Mouse (Mus musculus) hindbrain, postnatal 0 days (tissue): ENCODE measurements at regions not wholly inside any gene's neighbourhood (a gene's known extent, or its start where the extent isn't known, plus 50 kb on each side); places are given as distances from the start of the nearest gene placed in this dataset.

Experiments
- ATAC-seq: fragments of 200-750 bp; cut with Nextera tagmentation; 2 replicates; pipeline ENCODE4 v1.8.0; 2017; ENCODE audit warnings: mild to moderate bottlenecking, moderate TSS enrichment, moderate library complexity
- DNase-seq: peaks from one replicate; pipeline ENCODE4 v3.0.0-alpha.2; 2015; ENCODE audit warnings: low spot score
- H3K27ac ChIP-seq: fragments of 300-500 bp; sonication (generic); 2 replicates; pipeline ENCODE4 v1.5.1; 2014; ENCODE audit warnings: mild to moderate bottlenecking
- H3K27me3 ChIP-seq: fragments of 300-500 bp; sonication (generic); 2 replicates; pipeline ENCODE4 v1.6.1; 2014; ENCODE audit warnings: low read length, mixed read lengths; ENCODE audit not compliant: insufficient read depth
- H3K36me3 ChIP-seq: fragments of 300-500 bp; sonication (generic); 2 replicates; pipeline ENCODE4 v1.6.1; 2014; ENCODE audit warnings: low read length, mixed read lengths; ENCODE audit not compliant: insufficient read depth
- H3K4me1 ChIP-seq: fragments of 300-500 bp; sonication (generic); 2 replicates; pipeline ENCODE4 v1.6.1; 2014; ENCODE audit warnings: antibody characterized with exemption, low read length, mixed read lengths; ENCODE audit not compliant: insufficient read depth
- H3K4me2 ChIP-seq: fragments of 300-500 bp; sonication (generic); 2 replicates; pipeline ENCODE4 v1.6.1; 2014; ENCODE audit warnings: low read depth, mild to moderate bottlenecking, low read length, moderate library complexity, mixed read lengths
- H3K4me3 ChIP-seq: fragments of 300-500 bp; sonication (generic); 2 replicates; pipeline ENCODE4 v1.5.1; 2014; ENCODE audit warnings: low read length
- H3K9ac ChIP-seq: fragments of 300-500 bp; sonication (generic); replicated peaks from 2 replicates; pipeline ENCODE4 v1.6.1; 2014; ENCODE audit warnings: mild to moderate bottlenecking, low read length, moderate library complexity, mixed read lengths
- H3K9me3 ChIP-seq: fragments of 300-500 bp; sonication (generic); 2 replicates; pipeline ENCODE4 v1.6.1; 2016; ENCODE audit warnings: low read length, mixed read lengths
- CTCF ChIP-seq: IDR thresholded peaks from 2 replicates; pipeline ENCODE4 v1.5.1; 2016; ENCODE audit warnings: antibody characterized with exemption, control low read depth, low read depth
- WGBS: fragments of 180-500 bp; shearing (Covaris S2); extraction: QIAGEN DNeasy Blood & Tissue Kit; methylation state at CpG from one replicate; pipeline ENCODE4 v1.1.7; 2014; 5-methylcytosine and 5-hydroxymethylcytosine counted together

GRCm38 (mm10) chr12:27796642-27797041 is 454.3 kb upstream of the Sox11 start:
- Histone ChIP-seq H3K27ac (no peak overlapping the region), H3K9me3 (no peaks in the 10 kb centered on the region), H3K4me3 (no peak overlapping the region), H3K4me2 (no peak overlapping the region), H3K9ac (no peak overlapping the region), H3K27me3 (no peaks in the 10 kb centered on the region), H3K4me1 (no peaks in the 10 kb centered on the region), H3K36me3 (no peaks in the 10 kb centered on the region)
- TF ChIP-seq CTCF, result no peak
- ATAC-seq (no peak), DNase-seq (no peak)
- WGBS, result 82% methylated on average over 4 of the region's 4 CpGs

- no peak for DNase-seq
- no peak overlapping the region for H3K4me2 ChIP-seq
- no peak for TF ChIP-seq CTCF
- no peaks in the 10 kb centered on the region for H3K9me3 ChIP-seq
- 69% methylated on average over 3 of the region's 3 CpGs for WGBS
- no peaks in the 10 kb centered on the region for H3K4me1 ChIP-seq
- no peak overlapping the region for H3K9ac ChIP-seq
- H3K36me3 ChIP-seq, result no peaks in the 10 kb centered on the region
- ATAC-seq, result no peak
- H3K27me3 ChIP-seq, result no peaks in the 10 kb centered on the region
- no peak overlapping the region for H3K27ac ChIP-seq
- no peak overlapping the region for H3K4me3 ChIP-seq
These were observed 444.4 kb upstream of the Sox11 start for GRCm38 (mm10) chr12:27786716-27787291.

DNA sequence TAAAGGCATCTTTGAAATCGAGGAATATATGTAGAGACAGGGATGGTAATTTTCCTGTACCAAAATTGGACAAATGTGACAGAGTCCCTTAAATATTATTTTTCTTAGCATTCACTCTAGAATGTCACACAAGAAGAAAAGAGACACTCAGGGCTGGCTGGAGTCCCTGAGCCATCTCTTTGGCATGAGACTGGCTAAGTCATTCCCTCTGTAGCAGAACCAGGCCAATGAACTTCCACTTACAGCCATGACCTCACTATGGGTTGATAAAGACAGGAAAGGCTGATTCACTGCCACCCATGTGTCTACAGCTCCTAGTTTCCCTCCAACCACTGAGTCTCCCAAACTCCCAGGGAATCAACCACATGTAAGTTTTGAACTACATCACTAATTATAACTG is 438.4 kb upstream of the Sox11 start:
- Histone ChIP-seq H3K9me3 (no peaks in the 10 kb centered on the region), H3K27ac (no peak overlapping the region), H3K4me3 (no peak overlapping the region), H3K36me3 (no peaks in the 10 kb centered on the region), H3K9ac (no peak overlapping the region), H3K27me3 (no peaks in the 10 kb centered on the region), H3K4me1 (no peaks in the 10 kb centered on the region), H3K4me2 (no peak overlapping the region)
- DNase-seq (no peak), ATAC-seq (no peak)
- no peak for TF ChIP-seq CTCF
- WGBS, result 89% methylated on average over 1 of the region's 1 CpGs

- ATAC-seq (no peak), DNase-seq (no peak)
- no peaks in the 10 kb centered on the region for H3K36me3 ChIP-seq
- H3K4me2 ChIP-seq, result no peak overlapping the region
- H3K27me3 ChIP-seq, result no peaks in the 10 kb centered on the region
- no peak overlapping the region for H3K4me3 ChIP-seq
- no peak overlapping the region for H3K27ac ChIP-seq
- 57% methylated on average over 1 of the region's 1 CpGs for WGBS
- no peak overlapping the region for H3K9ac ChIP-seq
- no peaks in the 10 kb centered on the region for H3K9me3 ChIP-seq
- no peak for TF ChIP-seq CTCF
- H3K4me1 ChIP-seq, result no peaks in the 10 kb centered on the region
These were observed 423.6 kb upstream of the Sox11 start for GRCm38 (mm10) chr12:27765948-27766347.

DNA sequence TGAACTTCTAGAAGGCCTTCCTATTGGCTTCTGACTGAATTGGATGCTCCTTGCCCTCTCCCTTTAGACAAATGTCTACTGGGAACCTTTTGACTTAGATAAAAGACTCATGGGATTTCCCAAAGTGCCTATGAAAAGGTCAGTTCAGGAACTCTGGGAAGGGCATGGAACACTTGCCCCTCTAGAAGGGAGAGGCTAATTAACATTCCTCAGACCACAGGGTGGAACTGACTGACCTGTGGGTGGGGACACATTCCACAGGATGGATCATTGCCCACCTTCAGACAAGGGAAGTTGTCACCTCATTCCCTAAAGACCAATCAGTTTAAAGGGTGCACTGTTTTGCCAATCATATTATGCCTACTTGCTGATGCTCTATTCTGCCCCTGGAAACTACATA is 416.6 kb upstream of the Sox11 start:
- Histone ChIP-seq H3K36me3 (no peaks in the 10 kb centered on the region), H3K4me1 (no peaks in the 10 kb centered on the region), H3K9me3 (no peaks in the 10 kb centered on the region), H3K27ac (no peak overlapping the region), H3K4me3 (no peak overlapping the region), H3K27me3 (no peaks in the 10 kb centered on the region), H3K9ac (no peak overlapping the region), H3K4me2 (no peak overlapping the region)
- DNase-seq (no peak), ATAC-seq (no peak)
- TF ChIP-seq CTCF, result no peak

DNA sequence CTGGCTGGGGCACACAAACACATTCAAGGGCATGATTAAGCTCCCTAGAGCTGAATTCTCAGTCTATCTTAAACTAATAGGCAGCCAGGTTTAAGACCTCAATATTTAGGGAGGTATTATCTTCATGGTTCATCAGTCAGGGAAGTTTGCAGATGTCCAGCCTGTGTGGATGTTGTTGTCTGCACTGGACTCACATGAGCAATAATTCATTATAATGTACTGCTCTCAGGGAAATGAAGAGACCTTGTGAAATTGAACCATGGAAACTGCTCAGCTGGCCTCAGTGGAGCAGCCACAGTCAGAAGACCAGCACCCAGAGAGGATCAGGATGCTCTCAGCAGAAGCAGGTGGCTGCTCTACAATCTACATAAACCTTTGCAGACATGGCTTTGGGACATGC is 415.3 kb upstream of the Sox11 start:
- H3K4me1 ChIP-seq, result no peaks in the 10 kb centered on the region
- no peak overlapping the region for H3K27ac ChIP-seq
- TF ChIP-seq CTCF, result no peak
- no peak overlapping the region for H3K9ac ChIP-seq
- no peaks in the 10 kb centered on the region for H3K27me3 ChIP-seq
- DNase-seq (no peak), ATAC-seq (no peak)
- H3K4me3 ChIP-seq, result no peak overlapping the region
- no peaks in the 10 kb centered on the region for H3K36me3 ChIP-seq
- no peaks in the 10 kb centered on the region for H3K9me3 ChIP-seq
- no peak overlapping the region for H3K4me2 ChIP-seq

DNA sequence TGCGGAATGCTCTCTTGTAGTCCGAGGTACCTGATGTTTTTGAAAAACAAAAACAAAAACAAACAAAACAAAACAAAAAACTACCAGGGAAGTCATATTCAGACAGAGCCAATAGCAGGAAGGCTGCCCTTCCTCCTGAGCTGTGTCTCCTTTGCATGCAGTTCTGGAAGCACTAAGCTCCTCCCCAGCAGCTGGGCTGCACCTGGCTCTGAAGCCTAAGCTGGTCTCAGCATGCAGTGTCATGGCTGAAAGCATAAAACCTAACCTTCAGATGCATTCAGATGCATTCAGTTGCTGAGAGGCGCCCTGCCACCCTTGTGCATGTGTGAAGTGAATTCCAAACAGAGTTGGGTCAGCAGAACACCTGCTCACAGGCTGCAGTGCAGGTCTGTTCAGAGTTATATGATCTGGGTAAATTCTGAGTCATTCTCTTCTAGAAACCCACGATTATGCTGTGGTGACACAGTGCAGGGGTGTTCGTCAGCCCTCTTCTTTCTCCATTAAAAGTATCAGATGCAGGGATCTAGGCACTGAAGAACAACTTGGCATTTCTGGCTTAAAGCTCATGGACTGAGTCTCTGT is 382.3 kb upstream of the Sox11 start:
- Histone ChIP-seq H3K27ac (no peak overlapping the region), H3K4me3 (no peak overlapping the region), H3K9ac (no peak overlapping the region), H3K4me1 (no peaks in the 10 kb centered on the region), H3K27me3 (no peaks in the 10 kb centered on the region), H3K4me2 (no peak overlapping the region), H3K9me3 (no peaks in the 10 kb centered on the region), H3K36me3 (no peaks in the 10 kb centered on the region)
- no peak for TF ChIP-seq CTCF
- ATAC-seq (no peak), DNase-seq (peak; percentile 63)
- WGBS, result 57% methylated on average over 5 of the region's 5 CpGs
